Mouse (Mus musculus) skeletal muscle tissue, postnatal 0 days (tissue): ENCODE results near the gene Zfp329. TPM values are rescaled to one million over a fixed set of nuclear protein-coding genes. Genes with fewer than 3 reads are reported as not detected.

Source experiments
- polyA plus RNA-seq: library from polyadenylated mRNA; unstranded; fragments of >200 nt; fragmentation: Nextera tagmentation; extraction: Ambion mirVana; gene quantifications from 2 replicates; pipeline ENCODE4 v1.2.1, GENCODE M21; 2015

Gene Zfp329
- polyA plus RNA-seq = 6.8 and 7.2 TPM in 2 replicates

GRCm38 (mm10) chr7:12818521-12819295 lies at the start of gene Zfp329:
Gene Zfp329 (minus strand): TSS chr7:12818858.

GRCm38 (mm10) chr7:12834162-12835120 lies 15.8 kb upstream of the Zfp329 start, which contains the start of gene Zfp110:
Gene Zfp110 (plus strand): TSS chr7:12834761.

GRCm38 (mm10) chr7:12802866-12803726 lies 15.6 kb downstream of the Zfp329 start, which contains the start of gene Zscan18:
Gene Zscan18 (minus strand): TSS chr7:12803635.

Other genes with a start within 250 kb of the Zfp329 start
- not detected in 2 replicates for gene Vmn2r53, start 210.1 kb downstream of the Zfp329 start, polyA plus RNA-seq
- not detected in 2 replicates for gene Vmn2r54, start 178.5 kb downstream of the Zfp329 start, polyA plus RNA-seq
- gene Vmn2r55, start 133.9 kb downstream of the Zfp329 start, polyA plus RNA-seq = not detected in 2 replicates
- not detected in 2 replicates for gene Vmn2r56, start 83.9 kb downstream of the Zfp329 start, polyA plus RNA-seq
- 5.5 and 6.5 TPM in 2 replicates for gene Zscan18, start 15.2 kb downstream of the Zfp329 start, polyA plus RNA-seq
- 15.4 and 16.0 TPM in 2 replicates for gene Zfp110, start 15.9 kb upstream of the Zfp329 start, polyA plus RNA-seq
- 1.4 and 1.6 TPM in 2 replicates for gene Zfp128, start 62.3 kb upstream of the Zfp329 start, polyA plus RNA-seq
- gene Zscan22, start 79.0 kb upstream of the Zfp329 start, polyA plus RNA-seq = 3.4 and 3.5 TPM in 2 replicates
- gene Rps5, start 103.4 kb upstream of the Zfp329 start, polyA plus RNA-seq = 512 and 672 TPM in 2 replicates
- 0.15 and 1.4 TPM in 2 replicates for gene Rnf225, start 108.6 kb upstream of the Zfp329 start, polyA plus RNA-seq
- 3.5 and 3.7 TPM in 2 replicates for gene Zfp324, start 147.0 kb upstream of the Zfp329 start, polyA plus RNA-seq
- 2.3 and 2.8 TPM in 2 replicates for gene Zfp446, start 159.0 kb upstream of the Zfp329 start, polyA plus RNA-seq
- 0.28 TPM in 1 of 2 replicates, not detected in the other for gene Slc27a5, start 179.3 kb upstream of the Zfp329 start, polyA plus RNA-seq
- gene Trim28, start 180.3 kb upstream of the Zfp329 start, polyA plus RNA-seq = 76.9 and 85.0 TPM in 2 replicates
- 8.3 and 8.9 TPM in 2 replicates for gene Zbtb45, start 191.2 kb upstream of the Zfp329 start, polyA plus RNA-seq
- gene Chmp2a, start 215.9 kb upstream of the Zfp329 start, polyA plus RNA-seq = 150 and 176 TPM in 2 replicates
- gene Ube2m, start 219.4 kb upstream of the Zfp329 start, polyA plus RNA-seq = 117 and 128 TPM in 2 replicates
- 0.94 and 0.99 TPM in 2 replicates for gene Mzf1, start 235.9 kb upstream of the Zfp329 start, polyA plus RNA-seq